Mouse (Mus musculus) spleen, adult 2 months (tissue): Measurements from ENCODE around the gene Eif5a2.

Experiments
- CTCF ChIP-seq: fragments of 200-500 bp; IDR thresholded peaks from 2 replicates; pipeline ENCODE4 v1.5.1; 2011; ENCODE audit warnings: mild to moderate bottlenecking, inconsistent platforms; ENCODE audit not compliant: insufficient read depth, insufficient read length, insufficient replicate concordance; ENCODE audit errors: extremely low read depth
- POLR2A ChIP-seq: fragments of 200-500 bp; IDR thresholded peaks from 2 replicates; pipeline ENCODE4 v1.6.1; 2011; ENCODE audit warnings: low read depth, low read length, inconsistent platforms

- TF ChIP-seq CTCF (no peak), POLR2A (no peak)
Measured at GRCm38 (mm10) chr3:28826272-28826671, 45.2 kb downstream of the Eif5a2 start.
